14 mouse cellular contexts compared by ENCODE assay signal in genomic region chr3:8006708-8007395, GRCm38 (mm10).
DNase-seq lines count a peak whose midpoint lies in the region; ATAC-seq lines count a peak whose summit lies in the region.
"Had no signal": no experiment of that assay in that cellular context is flagged by ENCODE, and none has a peak within 500 bp of the region (broad histone marks: within the 10 kb centered on the region; RNA-seq: fewer than 3 reads in every experiment).

No protein-coding gene starts in this region.

- H3K27me3 ChIP-seq in limb, embryonic 12.5 days, result no peaks in the 10 kb centered on the region
- H3K27me3 ChIP-seq in limb, embryonic 10.5 days (ENCODE audit: low read depth, poor library complexity, severe bottlenecking), result no peaks in the 10 kb centered on the region
- no peaks in the 10 kb centered on the region for H3K27me3 ChIP-seq in intestine, embryonic 16.5 days (replicated peaks; ENCODE audit: control insufficient read depth, insufficient read depth, low read length)
- H3K27me3 ChIP-seq: heart, embryonic 13.5 days; lung, embryonic 15.5 days; megakaryocyte, embryonic 14.5 days had no signal

- no peak overlapping the region for H3K27ac ChIP-seq in limb, embryonic 12.5 days
- H3K27ac ChIP-seq in limb, embryonic 10.5 days, result no peak overlapping the region
- no peak overlapping the region for H3K27ac ChIP-seq in intestine, embryonic 16.5 days (ENCODE audit: low read length)
- H3K27ac ChIP-seq: heart, embryonic 13.5 days; hindbrain, embryonic 14.5 days; lung, embryonic 15.5 days had no signal

- no peak for ATAC-seq in limb, embryonic 12.5 days (ENCODE audit: insufficient number of reproducible peaks, insufficient read depth, low FRiP score, low TSS enrichment, low read depth)
- ATAC-seq in intestine, embryonic 16.5 days, result peak; percentile 92
- no peak for ATAC-seq in inflammation-experienced regulatory T-cells, adult 6 months

- DNase-seq in limb, embryonic 10.5 days (ENCODE audit: low spot score), result no peak
- DNase-seq in kidney, postnatal 10 days, result peak; percentile 64
- DNase-seq in yolk sac, embryonic 10.5 days (ENCODE audit: low spot score), result peak; percentile 42
- no peak for DNase-seq in thymus, postnatal 36 days
- no peak for DNase-seq in left cerebral cortex, postnatal 14 days (ENCODE audit: low spot score in 2 of 2)
- DNase-seq: cerebellum, adult 9-10 months; liver had no signal

- no peaks in the 10 kb centered on the region for H3K36me3 ChIP-seq in limb, embryonic 12.5 days
- no peaks in the 10 kb centered on the region for H3K36me3 ChIP-seq in limb, embryonic 10.5 days
- H3K36me3 ChIP-seq in intestine, embryonic 16.5 days (ENCODE audit: control insufficient read depth, insufficient read depth, low read length), result no peaks in the 10 kb centered on the region
- H3K36me3 ChIP-seq: heart, embryonic 13.5 days; lung, embryonic 15.5 days had no signal

- no peaks in the 10 kb centered on the region for H3K9me3 ChIP-seq in limb, embryonic 12.5 days
- H3K9me3 ChIP-seq in limb, embryonic 10.5 days (replicated peaks), result no peaks in the 10 kb centered on the region
- no peaks in the 10 kb centered on the region for H3K9me3 ChIP-seq in intestine, embryonic 16.5 days (ENCODE audit: control insufficient read depth, low read length)
- H3K9me3 ChIP-seq: heart, embryonic 13.5 days; lung, embryonic 15.5 days had no signal

- no peak overlapping the region for H3K4me3 ChIP-seq in limb, embryonic 12.5 days (replicated peaks)
- H3K4me3 ChIP-seq in limb, embryonic 10.5 days, result no peak overlapping the region
- H3K4me3 ChIP-seq in intestine, embryonic 16.5 days (ENCODE audit: low read length), result no peak overlapping the region
- H3K4me3 ChIP-seq: heart, embryonic 13.5 days; lung, embryonic 15.5 days; megakaryocyte, embryonic 14.5 days had no signal

- WGBS in limb, embryonic 12.5 days, result 71% methylated on average over 10 of the region's 10 CpGs
- WGBS in limb, embryonic 10.5 days, result 83% methylated on average over 10 of the region's 10 CpGs
- WGBS in intestine, embryonic 16.5 days, result 58% methylated on average over 10 of the region's 10 CpGs

- H3K4me2 ChIP-seq in limb, embryonic 12.5 days, result peak overlapping the region; percentile 19; the same call in 1 of the 2 replicates
- peak overlapping the region; percentile 38; the same call in 1 of the 2 replicates for H3K4me2 ChIP-seq in intestine, embryonic 16.5 days (ENCODE audit: low read depth, low read length)
- H3K4me2 ChIP-seq: heart, embryonic 13.5 days; hindbrain, embryonic 14.5 days; lung, embryonic 15.5 days had no signal

- intact Hi-C loops in left cerebral cortex, postnatal 14 days (cut with DNase I), result no loop called here

- no peak overlapping the region for H3K9ac ChIP-seq in limb, embryonic 12.5 days (replicated peaks)
- H3K9ac ChIP-seq in intestine, embryonic 16.5 days (ENCODE audit: low read depth, low read length), result no peak overlapping the region
- H3K9ac ChIP-seq: heart, embryonic 13.5 days; hindbrain, embryonic 14.5 days; lung, embryonic 15.5 days had no signal

- H3K4me1 ChIP-seq in limb, embryonic 12.5 days (replicated peaks), result no peaks in the 10 kb centered on the region
- H3K4me1 ChIP-seq in limb, embryonic 10.5 days, result no peaks in the 10 kb centered on the region
- no peaks in the 10 kb centered on the region for H3K4me1 ChIP-seq in intestine, embryonic 16.5 days (ENCODE audit: control insufficient read depth, insufficient read depth, low read length)
- H3K4me1 ChIP-seq: heart, embryonic 13.5 days; lung, embryonic 15.5 days; megakaryocyte, embryonic 14.5 days had no signal

Comparison
In these comparisons a context has a peak if more than half of its experiments do, and no peak if none do; other contexts are left out.
1. DNase-seq: peak in kidney, postnatal 10 days (single experiment) and yolk sac, embryonic 10.5 days (single experiment); none in limb, embryonic 10.5 days (single experiment), thymus, postnatal 36 days (0 of 2) and left cerebral cortex, postnatal 14 days (0 of 2).